Mouse (Mus musculus) mouse embryonic stem cell (cell line): ENCODE measurements around the gene 1700007K13Rik.
"Not testable (repeated sequence)": the region's sequence is repeated elsewhere in the genome, so short reads cannot be mapped to it uniquely, and the experiment has no call there.

Experiments
- in situ Hi-C, 2 experiments: fragments of 300-500 bp; cut with MboI; formaldehyde crosslinking; loops; 1 replicate in 1 of 2; 3 replicates in 1 of 2; pipeline ENCODE4 v1.14.3; 2019 to 2020; ENCODE audit warnings: low sequenced_read_pairs in 2 of 2, low pct_unique_long_range_greater_than_20kb in 1 of 2, mixed read lengths in 1 of 2; ENCODE audit not compliant: unreplicated experiment in 1 of 2

1700007K13Rik gene

DNA sequence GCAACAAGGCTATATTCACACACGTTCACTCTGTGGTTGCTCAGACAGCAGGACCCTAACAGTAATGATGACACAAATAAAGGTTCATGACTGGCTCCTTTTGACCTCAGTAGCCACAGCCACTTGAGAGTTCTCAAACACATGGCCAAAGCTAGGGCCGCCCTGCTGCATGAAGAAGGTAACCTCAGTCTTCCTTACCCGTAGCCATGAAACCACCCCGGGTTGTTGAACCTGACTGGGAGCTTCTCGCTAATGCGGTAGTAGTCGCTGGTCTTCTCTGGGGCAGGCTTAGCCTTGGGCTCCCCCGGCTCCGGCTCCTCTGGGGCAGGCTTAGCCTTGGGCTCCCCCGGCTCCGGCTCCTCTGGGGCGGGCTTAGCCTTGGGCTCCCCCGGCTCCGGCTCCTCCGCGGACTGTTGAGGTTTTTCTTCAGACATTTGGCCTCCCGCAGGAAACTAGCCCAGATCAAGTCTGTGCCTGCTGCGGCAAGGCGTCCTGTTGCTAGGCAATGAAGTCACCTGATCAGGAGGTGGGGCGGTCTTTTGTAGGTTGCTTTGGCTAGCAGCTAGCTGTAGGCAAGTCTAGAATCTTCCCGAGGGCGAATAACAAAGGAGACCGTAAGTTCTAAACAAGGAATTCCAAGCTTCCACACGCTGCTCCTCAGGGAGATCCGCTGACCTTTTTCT, at the start of gene 1700007K13Rik:
Gene 1700007K13Rik (minus strand): TSS at position 497 of the 683 bp plus-strand sequence.
- in situ Hi-C loops: no loop called here

DNA sequence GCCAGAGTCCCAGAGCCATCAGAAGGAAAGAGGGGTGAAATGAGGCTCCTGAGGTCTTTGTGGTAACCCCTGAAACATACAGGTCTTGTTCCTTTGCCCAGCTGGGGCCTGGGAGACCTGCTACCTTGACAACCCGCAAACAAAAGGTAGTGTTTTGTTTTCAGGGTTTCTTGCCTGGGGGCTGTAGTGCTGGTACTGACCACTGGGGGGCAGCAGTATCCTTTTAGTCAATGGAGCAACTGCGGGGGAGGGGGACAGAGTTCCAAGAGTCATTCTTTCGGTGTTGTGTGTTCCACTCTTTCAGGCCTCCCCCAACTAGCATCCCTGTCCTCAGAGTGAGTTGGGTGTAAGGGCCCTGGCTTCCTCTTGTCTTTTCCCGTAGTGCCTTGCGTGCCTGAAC, 48.4 kb upstream of the 1700007K13Rik start:
- in situ Hi-C loops: no loop called here

DNA sequence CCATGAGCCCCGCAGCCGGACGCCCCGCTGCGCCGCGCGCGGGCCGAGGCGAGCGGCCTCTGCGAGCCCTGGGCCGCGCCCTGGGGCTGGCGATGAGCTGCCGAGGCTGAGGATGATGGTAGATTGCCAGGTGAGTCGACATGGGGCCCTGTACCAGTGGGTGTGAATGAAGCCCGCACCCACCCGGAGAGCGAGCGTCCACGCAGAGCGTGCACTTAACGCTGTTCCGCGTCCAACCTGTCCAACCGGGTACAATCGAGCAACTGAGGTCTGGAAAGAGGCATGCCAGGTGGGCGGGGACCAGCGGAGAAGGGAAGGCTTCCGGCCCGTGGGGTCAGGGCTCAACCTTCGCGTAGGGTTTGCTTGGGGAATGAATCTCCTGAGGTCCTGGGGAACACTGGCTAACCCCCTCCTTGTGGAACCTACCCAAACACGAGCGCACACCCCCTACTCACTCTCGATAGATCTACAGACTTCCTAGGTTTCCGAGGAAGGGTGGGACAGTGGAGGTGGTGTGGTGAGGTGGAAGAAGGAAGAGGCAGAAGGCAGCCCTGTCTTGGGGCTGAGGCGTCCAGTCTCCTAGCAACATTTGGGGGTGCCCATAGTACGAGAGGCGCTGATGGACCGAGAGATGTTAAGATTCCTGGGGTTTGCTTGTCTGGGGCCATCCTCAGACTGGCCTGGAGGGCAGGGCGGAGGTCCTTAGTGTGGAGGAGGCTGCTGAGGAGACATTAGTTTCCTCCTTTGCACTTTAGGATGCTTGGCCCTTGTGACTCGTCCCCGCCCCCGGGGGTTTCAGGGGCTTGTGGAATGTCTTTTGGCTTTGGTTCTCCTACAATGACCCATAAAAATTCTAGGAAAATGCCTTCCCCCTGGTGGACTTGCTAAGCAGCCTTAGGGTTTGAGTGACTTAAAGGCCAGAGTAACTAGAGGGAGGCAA, 47.6 kb upstream of the 1700007K13Rik start:
- in situ Hi-C loops: no loop called here

DNA sequence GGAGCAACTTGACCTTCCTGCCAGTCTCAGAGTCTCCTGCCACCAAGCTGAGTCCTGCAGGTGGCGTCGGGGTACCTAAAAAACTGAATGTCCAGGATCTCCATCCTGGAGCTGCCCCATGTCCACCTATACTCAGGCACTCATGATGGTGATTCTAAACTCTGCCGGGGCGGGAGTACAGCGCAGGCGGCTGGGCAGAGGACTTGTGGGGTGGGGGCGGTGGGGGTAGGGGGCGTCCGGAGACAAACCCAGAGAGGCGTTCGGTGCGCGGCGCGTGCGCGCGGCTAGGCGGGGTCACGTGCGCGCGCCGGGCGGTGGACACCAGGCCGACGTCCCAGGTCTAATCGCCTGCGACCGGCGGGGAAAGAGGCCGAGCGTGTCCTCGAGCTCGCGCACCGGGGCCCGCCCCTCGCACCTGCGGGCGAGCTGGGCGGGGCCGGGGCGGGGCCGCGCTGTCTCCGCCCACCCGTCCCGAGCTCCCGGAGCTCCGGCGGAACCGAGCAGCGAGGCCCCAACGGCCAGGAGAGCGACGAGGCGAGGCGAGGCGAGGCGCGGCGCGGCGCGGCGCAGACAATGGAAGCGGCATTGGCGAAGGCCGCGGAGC, 46.8 kb upstream of the 1700007K13Rik start, which contains the start of gene Ralgds:
Gene Ralgds (plus strand): TSS at position 328 of the 604 bp plus-strand sequence.
- in situ Hi-C loops: no loop called here

DNA sequence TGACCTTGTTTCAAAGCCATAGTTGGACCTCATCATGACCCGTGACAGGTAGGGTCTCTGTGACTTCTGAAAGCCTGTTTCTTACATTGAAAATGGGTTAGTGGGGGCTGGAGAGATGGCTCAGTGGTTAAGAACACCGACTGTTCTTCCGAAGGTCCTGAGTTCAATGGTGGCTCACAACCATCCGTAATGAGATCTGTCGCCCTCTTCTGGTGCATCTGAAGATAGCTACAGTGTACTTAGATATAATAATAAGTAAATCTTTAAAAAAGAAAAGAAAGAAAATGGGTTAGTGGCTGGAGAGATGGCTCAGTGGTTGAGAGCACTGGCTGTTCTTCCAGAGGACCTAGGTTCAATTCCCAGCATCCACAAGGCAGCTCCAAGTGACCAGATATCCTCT, 45.5 kb upstream of the 1700007K13Rik start:
- in situ Hi-C loops: not testable (repeated sequence)

DNA sequence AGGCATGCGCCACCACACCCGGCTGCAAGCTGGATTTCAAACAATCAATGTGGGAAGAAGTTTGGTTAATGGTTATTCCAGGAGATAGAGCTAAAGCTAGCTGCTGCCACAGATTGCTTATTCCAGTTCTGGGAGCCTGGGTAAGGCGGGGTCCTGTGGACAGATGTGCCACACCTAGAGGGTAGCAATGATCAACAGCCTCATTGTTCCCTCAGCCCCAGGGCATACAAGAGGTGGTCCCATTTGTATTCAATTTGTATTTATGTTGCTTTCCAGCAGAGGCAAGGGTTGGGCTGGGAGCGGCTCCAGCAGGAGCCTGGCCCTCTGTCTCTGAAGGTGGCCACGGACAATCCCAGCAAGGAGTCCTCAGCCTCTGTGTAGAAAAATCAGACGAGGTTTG, 40.2 kb upstream of the 1700007K13Rik start:
- in situ Hi-C loops: no loop called here

DNA sequence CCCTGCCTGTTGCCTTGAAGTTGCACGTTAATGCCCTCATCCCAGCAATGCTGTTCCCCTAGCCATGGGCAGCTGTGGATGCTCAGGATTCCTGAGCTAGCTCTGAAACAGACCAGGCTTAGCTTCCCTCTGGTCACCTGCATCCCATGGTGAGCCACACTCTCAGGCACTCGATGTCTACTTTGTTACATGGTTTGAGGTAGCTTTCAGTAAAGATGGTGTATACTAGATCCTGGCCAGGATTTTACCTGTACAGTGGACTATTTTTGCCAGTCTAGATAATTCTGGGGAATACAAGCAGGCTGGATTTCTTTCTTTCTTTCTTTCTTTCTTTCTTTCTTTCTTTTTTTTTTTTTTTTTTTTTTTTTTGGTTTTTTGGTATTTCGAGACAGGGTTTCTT, 39.7 kb upstream of the 1700007K13Rik start, which contains the start of gene Gm10134:
Gene Gm10134 (plus strand): TSS at position 301 of the 400 bp plus-strand sequence.
- in situ Hi-C loops: no loop called here

DNA sequence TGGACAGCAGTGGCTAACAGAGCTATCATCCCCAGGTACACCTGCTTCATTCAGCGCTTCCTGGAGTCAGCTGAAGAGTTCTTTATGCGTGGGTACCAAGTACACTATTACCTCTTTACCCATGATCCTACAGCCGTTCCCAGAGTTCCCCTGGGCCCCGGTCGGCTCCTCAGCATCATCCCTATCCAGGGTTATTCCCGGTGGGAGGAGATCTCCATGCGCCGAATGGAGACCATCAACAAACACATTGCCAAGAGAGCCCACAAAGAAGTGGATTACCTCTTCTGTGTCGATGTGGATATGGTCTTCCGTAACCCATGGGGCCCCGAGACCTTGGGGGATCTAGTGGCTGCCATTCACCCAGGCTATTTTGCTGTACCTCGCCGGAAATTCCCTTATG, 38.5 kb upstream of the 1700007K13Rik start:
- in situ Hi-C loops: no loop called here

DNA sequence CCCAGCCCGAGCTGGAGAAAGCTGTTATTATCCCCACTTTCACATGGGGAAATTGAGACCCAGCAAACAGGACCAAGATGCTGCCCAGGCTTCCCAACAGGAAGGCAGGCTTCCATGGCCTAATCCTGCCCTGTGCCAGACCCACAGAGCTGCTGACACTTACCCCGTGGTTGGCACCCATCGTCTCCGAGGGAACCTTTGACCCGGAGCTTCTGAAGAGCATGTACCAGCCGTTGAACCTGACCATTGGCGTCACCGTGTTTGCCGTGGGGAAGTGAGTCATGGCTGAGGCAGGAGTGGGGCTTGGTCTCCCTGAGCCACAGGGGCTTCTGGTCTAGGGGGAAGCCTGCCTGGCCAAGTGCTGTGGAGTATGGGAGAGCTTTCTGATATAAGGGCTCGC, 36.9 kb upstream of the 1700007K13Rik start:
- in situ Hi-C loops: no loop called here

DNA sequence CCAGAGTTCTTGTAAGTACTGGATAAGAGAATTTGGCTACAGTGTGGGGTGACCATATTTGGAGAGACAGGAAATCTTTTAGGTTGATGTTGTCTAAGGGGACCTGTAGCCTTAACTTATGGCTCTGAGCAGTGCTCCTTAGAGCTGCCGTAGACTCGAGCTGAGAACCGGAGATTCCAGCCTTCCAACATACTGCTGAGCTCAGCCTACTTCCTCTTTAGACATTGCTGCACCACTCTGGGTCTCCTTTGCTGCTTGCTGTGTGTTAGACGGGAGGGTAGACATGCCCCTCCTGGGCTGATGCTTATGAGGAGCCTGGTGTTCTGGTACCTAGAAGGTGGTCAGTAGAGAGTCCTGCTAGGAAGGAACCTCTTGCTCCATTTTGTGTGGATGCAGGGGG, 32.3 kb upstream of the 1700007K13Rik start:
- in situ Hi-C loops: no loop called here

DNA sequence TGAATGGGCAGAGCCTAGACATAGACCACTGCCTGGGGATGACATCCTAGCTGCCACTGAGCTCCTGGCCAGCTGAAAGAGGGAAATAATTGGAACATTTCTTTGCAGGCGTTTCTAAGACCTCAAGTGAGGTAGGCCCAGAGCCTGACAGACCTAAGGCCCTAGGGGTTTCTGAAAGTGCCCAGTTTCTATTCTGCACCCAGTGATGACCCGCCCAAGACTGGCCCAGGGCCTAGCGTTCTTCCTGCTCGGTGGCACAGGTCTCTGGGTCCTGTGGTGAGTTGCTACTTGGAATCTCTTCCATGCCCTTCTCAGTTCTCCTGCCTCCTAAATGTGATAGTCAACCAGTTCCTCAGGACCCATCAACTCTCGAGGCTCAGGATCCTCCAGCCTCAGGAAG, 31.4 kb upstream of the 1700007K13Rik start:
- in situ Hi-C loops: no loop called here

DNA sequence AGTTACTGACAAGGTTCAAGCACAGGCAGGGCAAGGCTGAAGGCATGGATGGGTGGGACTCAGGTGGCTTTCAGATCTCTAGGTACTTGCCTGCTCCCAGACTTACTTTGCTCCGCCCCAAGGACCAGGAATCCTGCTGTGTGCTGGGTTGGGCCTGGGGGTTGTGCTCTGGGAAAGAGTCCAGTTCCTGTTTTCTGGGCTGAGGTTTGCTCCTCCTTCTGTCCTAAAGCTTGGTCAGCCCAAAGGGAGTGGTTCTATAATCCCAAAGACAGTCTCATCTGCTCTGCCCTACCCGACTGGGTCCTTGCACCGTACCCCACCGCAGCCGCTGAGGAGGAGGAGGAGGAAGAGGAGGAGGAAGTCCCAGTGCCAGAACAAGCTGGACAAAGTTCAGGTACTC, 30.5 kb upstream of the 1700007K13Rik start, which contains the start of gene Gbgt1:
Gene Gbgt1 (plus strand): TSS at position 221 of the 400 bp plus-strand sequence.
- in situ Hi-C loops: no loop called here

DNA sequence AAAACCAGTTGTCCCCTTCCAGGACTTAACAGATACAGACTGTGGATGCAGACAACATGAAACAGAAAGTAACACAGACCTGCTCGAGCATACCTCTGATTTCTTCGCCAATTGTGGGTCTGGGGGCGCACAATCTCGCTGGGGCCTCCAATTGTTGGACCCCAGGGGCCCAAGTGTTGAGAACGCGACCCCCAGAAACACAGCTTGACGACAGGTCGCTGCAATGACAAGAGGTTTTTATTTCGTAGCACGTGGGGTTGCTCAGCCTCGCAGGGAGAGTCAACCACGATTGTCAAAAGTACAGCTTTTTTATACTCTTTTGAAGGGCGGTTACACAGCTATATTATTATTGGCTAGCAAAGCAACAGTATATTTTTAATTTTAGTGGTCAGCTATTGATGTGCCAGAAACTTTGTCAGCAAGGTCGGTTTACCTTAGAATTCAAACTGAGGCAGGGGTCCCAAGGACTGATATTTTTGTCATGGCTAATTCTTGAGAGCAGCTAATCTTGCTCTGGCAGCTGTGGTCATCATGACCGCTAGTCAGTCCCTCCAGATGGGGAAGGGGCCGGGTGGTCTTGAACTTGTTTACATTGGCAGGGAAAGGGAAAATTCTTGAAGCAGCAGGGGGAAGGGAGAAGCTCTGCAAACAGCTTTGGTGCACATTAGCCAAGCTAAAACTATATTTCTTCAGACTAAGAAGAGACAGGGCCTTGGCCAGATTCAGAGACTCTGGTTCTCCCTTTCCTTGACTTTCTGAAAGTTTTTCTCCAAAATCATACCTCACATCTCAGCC, 29.9 kb upstream of the 1700007K13Rik start:
- in situ Hi-C loops: no loop called here

DNA sequence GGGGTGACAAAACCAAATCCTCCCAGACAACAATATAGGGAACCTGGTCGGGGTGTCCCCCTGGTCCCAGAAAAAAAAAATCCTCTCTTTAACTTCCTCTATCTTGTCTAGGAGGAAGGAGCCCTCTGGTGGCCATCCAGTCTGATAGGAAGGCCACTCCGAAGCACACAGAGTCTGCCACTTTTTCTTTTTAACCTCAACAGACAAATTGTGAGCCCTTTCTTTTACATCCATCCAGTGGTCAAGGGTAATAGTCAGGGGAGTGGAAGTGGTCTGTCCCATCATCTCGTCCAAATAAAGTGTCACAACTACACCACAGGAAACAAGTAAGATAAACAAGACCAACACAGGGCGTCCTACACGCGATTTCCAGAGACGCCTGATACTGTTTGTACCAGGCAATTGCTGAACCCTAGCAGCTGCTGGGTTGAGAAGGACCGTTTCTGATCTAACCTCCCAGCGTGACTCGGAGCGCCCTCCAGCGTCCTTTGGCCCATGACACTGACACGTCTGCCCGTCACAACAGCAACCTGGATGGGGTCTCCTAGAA, 29.1 kb upstream of the 1700007K13Rik start:
- in situ Hi-C loops: no loop called here

DNA sequence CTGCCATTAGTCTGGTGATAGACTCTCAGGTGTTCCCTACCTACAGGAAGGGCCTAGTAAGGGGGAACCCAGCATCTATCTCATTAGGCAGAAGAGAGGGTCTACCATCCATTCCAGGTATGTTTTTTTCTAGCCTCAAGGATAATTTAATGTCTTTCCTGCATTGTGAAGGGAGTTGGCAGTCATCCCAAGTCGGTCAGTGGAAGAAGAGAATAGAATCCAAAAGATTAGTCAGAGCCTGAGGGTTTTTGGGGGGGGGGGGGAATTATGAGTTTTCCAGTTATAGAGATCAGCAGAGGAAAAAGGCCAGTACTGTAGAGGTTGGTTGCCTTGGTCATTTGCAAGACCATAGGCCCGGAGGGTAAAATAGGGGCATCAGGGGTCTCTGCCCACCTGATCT, 28.4 kb upstream of the 1700007K13Rik start:
- in situ Hi-C loops: no loop called here

DNA sequence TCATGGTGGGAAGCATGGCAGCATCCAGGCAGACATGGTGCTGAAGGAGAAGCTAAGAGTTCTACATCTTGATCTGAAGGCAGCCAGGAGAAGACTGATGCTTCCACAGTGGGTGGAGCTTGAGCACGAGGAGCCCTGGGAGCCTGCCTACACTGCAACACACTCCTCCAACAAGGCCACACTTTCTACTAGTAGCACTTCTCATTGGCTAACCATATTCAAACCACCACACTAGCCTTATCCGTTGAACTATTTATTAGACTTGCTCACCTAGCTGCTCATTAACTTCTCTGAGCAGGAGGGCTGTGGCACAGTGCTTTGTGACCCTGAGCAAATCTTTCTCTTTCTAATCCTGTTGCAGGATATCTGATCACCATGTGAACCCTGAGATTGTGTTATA, 17.7 kb upstream of the 1700007K13Rik start:
- in situ Hi-C loops: no loop called here

DNA sequence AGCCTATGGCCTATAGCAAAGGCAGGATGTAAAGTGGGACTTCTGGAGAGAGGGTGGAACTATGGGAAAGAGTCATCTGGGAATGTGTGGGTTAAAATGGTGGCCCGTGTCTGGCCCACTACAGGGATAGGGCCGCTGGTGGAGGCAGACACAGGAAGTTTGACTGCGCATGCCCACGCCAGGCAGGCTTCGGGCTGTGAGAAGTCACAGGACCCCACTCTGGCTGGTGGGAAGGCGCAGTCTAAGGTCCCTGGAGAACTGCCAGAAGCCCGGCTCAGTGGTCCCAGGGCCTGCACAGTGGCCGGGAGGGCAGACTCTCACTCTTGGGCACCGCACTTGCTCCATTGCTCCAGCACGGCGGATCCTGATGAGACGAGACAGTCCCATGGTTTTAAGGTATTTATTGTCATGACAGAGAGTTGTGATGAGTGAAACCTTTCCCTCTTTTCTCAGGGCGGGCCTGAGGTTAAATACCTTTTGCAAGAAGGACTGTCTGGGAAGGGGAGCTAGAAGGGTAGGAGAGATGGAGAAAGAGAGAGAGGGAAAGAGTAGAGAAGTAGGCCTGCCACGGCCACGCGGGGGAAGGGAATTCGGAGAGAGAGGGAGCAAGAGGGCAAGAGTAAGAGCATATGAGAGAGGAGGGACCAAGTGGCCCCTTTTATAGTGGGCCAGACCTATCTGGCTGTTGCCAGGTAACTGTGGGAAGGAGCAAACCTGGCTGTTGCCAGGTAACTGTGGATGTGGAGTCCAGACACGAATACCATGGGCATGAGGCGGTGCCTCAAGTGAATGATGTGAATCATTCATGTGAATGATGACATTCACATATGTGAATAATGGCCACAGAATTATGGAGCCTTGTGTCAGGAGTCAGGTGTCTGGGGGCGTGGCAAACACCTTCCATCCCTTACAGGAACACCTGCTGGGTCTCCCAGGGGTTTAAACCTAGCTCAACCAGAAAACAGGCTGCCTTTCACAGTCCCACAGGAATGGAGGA, 13.4 kb upstream of the 1700007K13Rik start:
- in situ Hi-C loops: no loop called here
